Mouse (Mus musculus) liver, adult (tissue): ENCODE measurements around the gene Olfr186.

Source experiments
- GATA4 ChIP-seq: IDR thresholded peaks from 2 replicates; pipeline ENCODE4 v1.6.1; 2014; ENCODE audit warnings: mild to moderate bottlenecking, low read length; ENCODE audit not compliant: insufficient replicate concordance

Gene Olfr186

GRCm38 (mm10) chr16:59030191-59030590, at the start of gene Olfr186:
Gene Olfr186 (minus strand): TSS chr16:59030291.
- no peak for TF ChIP-seq GATA4

- TF ChIP-seq GATA4, result no peak
These were observed 47.8 kb upstream of the Olfr186 start, which contains the start of gene Olfr190 for GRCm38 (mm10) chr16:59077905-59078304. Gene Olfr190 (minus strand): TSS chr16:59078005.

- no peak for TF ChIP-seq GATA4
These were observed 43.4 kb upstream of the Olfr186 start for GRCm38 (mm10) chr16:59073520-59073919.

- TF ChIP-seq GATA4, result no peak
These were observed 41.7 kb upstream of the Olfr186 start for GRCm38 (mm10) chr16:59071755-59072154.

- TF ChIP-seq GATA4, result no peak
These were observed 18.8 kb upstream of the Olfr186 start for GRCm38 (mm10) chr16:59048860-59049259.

GRCm38 (mm10) chr16:59047579-59047978, 17.5 kb upstream of the Olfr186 start:
- TF ChIP-seq GATA4, result no peak

- no peak for TF ChIP-seq GATA4
These were observed 15.7 kb upstream of the Olfr186 start for GRCm38 (mm10) chr16:59045835-59046234.

- no peak for TF ChIP-seq GATA4
These were observed 9.6 kb upstream of the Olfr186 start, which contains the start of gene Olfr187 for GRCm38 (mm10) chr16:59039710-59040109. Gene Olfr187 (minus strand): TSS chr16:59039767.

- no peak for TF ChIP-seq GATA4
These were observed 16.6 kb downstream of the Olfr186 start for GRCm38 (mm10) chr16:59013357-59014018.

- TF ChIP-seq GATA4, result no peak
These were observed 22.9 kb downstream of the Olfr186 start for GRCm38 (mm10) chr16:59007146-59007545.

- no peak for TF ChIP-seq GATA4
These were observed 35.0 kb downstream of the Olfr186 start, which contains the start of gene Olfr183 for GRCm38 (mm10) chr16:58995057-58995456. Gene Olfr183 (plus strand): TSS chr16:58995357.
